Mouse (Mus musculus): ENCODE data around the gene Ttc28.

The Ttc28 gene

GRCm38 (mm10) chr5:111048036-111048435 lies 168.4 kb downstream of the Ttc28 start:
- no peak for DNase-seq (ENCODE audit: low read depth, low spot score)

DNA sequence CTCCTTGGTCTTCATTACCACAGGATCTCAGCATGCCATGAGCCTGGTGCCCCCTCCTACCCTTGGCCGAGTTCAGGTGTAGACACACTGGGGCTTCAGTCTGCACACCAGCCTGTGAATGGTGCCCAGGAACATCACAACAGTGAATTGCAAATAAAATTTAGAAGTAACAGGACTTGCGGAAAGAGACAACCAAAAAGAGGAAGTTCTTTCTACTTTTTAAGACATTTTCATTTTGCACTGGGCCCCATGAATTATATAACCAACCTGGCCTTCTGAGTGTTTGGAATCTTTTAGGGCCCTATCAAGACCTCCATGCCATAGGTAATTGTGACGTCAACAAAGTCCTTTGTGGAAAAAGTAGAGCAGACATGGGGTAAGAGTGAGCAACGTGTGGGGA lies 170.0 kb downstream of the Ttc28 start:
- DNase-seq (ENCODE audit: low read depth, low spot score): no peak

DNA sequence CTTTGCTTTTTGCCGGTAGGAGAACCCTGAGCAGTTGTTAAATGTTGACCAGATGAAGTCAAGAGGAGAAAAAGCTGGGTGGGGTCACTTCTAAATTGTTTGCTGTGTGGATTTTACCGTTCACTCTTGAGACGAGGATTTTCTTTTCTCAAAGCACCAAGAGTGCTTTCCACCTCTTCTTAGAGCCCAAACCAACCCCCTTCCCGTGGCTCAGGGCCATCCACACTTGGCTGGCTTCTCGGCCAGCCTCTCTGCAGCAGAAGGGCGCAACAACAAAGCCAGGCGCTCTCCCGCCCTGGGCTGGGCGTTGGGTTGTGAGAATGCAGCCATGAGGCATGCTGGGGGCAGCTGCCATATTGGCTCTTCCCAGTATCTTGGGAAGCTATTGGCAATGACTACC lies 170.5 kb downstream of the Ttc28 start:
- DNase-seq (ENCODE audit: low read depth, low spot score): no peak

DNA sequence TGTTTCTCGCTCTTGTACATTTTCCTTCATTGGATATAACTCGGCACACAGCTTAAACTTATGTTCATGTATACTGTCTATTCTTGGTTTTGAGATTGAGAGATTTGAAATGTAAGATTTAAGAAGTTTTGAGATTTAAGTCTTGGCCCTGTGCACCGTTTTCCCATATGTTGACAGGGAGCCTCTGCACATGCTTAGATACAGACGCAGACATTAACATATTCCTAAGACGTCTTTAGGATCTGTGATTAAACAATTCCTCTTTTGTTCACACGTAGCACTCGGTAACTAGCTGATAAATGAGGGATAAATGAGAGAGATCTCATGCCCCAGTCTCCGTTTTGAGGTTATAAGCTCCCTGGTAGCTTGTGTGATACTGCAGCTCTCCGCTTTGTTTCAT lies 174.8 kb downstream of the Ttc28 start:
- no peak for DNase-seq (ENCODE audit: low read depth, low spot score)

GRCm38 (mm10) chr5:111054848-111055428 lies 175.3 kb downstream of the Ttc28 start:
- DNase-seq (ENCODE audit: low read depth, low spot score): no peak

DNA sequence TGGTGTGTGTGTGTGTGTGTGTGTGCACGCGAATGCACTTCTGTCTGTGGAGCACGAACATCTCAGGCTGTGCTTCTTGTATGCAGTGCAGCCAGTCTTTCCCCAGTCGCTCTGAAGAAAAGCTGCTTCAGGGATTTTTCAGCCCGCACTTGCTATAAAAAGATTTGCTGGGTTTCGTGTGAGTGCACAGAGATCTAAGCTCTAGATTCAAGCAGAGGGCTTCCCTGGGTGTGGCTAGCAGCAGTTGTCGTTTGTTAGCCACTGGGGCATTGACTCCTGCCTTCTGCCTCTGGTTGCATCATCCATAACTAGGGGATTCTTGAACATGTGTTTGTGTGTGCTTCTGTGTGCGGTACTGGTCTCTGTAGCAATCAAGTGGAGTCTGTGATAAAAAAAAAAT lies 175.9 kb downstream of the Ttc28 start:
- no peak for DNase-seq (ENCODE audit: low read depth, low spot score)

GRCm38 (mm10) chr5:111057084-111057483 lies 177.5 kb downstream of the Ttc28 start:
- DNase-seq (ENCODE audit: low read depth, low spot score): no peak

- no peak for DNase-seq (ENCODE audit: low read depth, low spot score)
These were observed 179.0 kb downstream of the Ttc28 start for GRCm38 (mm10) chr5:111058401-111059139.

DNA sequence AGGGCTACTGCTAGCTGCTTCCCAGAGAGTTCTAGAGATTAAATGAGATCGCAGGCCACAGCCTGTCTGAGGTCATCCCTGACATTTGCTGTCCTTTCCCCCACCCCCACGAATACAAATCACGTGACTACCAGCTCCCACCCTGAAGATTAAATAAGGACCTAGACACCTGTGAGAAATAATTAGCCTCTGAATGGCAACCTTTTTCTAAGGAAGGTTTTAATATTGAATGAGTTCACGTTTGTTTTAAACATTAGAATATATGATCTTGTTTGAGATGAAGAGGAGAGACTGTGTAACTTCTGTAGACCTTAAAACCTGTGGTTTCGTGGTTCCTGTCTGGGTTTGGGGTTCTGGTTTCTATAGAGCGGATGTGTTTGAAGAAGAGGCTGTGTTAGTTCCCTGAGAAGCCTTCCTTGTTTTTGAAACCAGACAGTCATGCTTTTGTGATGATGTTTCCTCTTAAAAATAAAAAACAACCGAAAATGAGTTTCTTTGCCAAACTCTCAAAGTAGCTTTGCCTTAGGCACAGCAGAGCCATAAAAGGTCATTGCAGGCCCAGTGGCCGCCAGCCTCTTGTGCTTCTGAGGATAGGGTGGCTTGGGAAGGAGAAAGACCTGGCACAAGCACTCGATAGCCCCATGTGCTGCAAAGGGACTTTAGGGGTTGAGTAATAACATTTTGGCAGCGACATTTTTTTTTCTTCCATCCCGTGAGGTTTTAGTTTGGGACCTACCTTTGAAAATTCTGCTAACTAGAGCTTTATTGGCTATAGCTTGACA lies 179.7 kb downstream of the Ttc28 start:
- no peak for DNase-seq (ENCODE audit: low read depth, low spot score)

GRCm38 (mm10) chr5:111060246-111060745 lies 180.7 kb downstream of the Ttc28 start:
- no peak for DNase-seq (ENCODE audit: low read depth, low spot score)

DNA sequence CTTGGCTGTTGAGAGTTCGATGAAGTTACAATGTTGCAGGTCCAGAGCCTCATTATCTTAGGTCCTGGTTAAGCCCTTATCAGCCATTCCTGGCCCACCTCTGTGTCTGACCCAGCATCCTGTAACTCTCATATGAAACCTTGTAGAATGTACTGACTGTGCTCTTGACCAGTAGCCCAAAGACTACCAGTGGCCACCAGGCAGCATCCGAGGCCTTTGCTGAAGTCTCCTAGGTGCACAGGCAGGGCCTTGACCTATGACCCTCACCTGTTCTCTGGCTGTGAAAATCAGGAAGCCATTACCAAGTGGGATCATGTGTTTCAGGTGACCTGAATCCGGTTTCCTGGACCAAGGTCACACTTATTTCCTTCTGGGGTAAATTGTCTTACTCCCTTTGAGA lies 183.6 kb downstream of the Ttc28 start:
- DNase-seq (ENCODE audit: low read depth, low spot score): no peak

GRCm38 (mm10) chr5:111063991-111064390 lies 184.4 kb downstream of the Ttc28 start:
- no peak for DNase-seq (ENCODE audit: low read depth, low spot score)

GRCm38 (mm10) chr5:111065770-111066169 lies 186.2 kb downstream of the Ttc28 start:
- no peak for DNase-seq (ENCODE audit: low read depth, low spot score)

DNA sequence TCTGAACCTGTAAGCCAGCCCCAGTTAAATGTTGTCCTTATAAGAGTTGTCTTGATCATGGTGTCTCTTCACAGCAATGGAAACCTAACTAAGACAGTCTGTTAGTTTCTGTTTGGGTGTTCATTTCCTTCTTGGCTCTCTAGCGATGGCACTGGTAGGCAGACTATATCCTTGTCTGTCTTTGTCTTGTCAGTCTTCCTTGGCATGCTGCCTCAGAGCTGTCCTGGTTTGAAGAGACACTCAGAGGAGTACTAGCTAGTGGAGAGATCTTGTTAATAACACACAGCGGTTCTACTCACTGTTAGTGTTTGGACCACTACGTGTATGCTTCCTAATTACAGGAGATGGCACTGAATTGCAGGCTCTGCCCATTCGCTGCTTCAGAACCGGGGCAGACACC lies 189.9 kb downstream of the Ttc28 start:
- DNase-seq (ENCODE audit: low read depth, low spot score): no peak

GRCm38 (mm10) chr5:111069931-111070330 lies 190.3 kb downstream of the Ttc28 start:
- DNase-seq (ENCODE audit: low read depth, low spot score): no peak

DNA sequence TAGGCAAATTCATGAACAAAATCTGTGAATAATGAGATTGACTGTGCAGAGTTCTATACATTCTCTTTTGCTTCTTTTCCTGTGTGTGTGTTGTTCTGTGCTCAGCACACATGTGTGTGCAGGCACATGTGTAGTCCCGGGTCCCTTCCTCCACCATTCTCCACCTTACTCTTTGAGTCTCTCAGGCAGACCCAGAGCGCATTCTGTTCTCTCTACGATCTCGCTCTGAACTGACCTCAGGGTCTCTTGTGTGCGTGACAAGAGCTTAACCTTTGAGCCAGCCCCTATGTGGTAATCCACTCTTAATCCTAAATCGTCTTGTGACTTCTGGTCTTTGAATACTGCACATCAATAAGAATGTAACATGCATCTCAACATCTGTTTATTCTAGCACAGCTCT lies 190.8 kb downstream of the Ttc28 start:
- no peak for DNase-seq (ENCODE audit: low read depth, low spot score)

- no peak for DNase-seq (ENCODE audit: low read depth, low spot score)
These were observed 193.7 kb downstream of the Ttc28 start for GRCm38 (mm10) chr5:111073316-111073736.

GRCm38 (mm10) chr5:111074050-111074449 lies 194.4 kb downstream of the Ttc28 start:
- no peak for DNase-seq (ENCODE audit: low read depth, low spot score)

DNA sequence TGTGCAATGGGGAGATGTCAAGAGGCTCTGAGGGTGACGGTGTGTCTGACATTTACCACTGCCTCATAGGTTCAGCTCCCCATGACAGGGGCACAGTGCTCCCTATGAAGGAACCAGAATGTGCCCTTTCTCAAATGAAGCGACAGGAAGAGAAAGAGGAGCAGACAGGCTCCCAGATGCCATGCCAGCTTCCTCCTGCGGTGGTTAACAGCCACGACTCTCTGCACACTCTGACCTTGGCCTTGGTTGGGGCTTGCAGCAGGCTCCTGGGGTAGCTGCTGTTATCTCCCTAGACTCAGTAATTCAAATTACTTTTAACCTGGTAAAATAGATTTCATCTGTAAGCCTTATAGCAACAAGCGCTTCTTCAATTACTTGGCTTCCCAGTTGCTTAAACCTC lies 196.2 kb downstream of the Ttc28 start:
- no peak for DNase-seq (ENCODE audit: low read depth, low spot score)

DNA sequence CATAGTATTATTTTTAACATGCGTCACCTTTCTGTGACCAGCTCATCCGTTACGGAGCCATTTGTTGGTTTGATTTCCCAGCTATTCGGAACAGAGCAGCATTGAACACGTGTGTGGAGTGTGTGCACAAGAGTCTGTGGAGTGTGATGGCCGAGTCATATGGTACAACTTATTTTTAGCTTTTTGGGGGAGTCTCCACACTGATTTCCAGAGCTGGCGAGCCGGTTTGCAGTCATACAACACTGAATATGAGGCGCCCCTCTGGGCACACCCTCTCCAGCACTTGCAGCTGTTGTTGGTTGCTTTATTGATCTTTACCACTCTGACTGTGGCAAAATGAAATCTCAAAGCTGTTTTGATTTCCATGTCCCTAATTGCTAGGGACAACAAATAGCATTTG lies 197.7 kb downstream of the Ttc28 start:
- no peak for DNase-seq (ENCODE audit: low read depth, low spot score)

DNA sequence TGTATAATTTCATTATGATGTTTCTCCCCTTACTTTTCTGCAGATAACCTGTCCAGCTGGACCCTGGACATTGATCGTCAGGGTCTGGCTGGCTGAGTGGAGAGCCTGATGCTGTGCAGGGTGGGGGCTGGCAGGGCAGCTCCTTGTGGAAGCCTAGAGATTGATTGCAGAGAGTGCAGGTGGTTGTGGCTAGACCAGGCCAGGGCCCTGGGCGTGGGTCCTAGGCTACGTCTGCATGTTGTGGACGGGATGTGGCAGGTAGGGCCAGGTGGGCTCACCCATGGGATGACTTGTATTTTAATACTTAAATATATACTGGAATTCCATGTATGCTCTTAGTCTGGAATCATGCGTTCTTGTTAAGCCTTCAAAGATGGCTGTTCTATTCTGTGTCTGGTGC lies 201.0 kb downstream of the Ttc28 start:
- DNase-seq (ENCODE audit: low read depth, low spot score): no peak

DNA sequence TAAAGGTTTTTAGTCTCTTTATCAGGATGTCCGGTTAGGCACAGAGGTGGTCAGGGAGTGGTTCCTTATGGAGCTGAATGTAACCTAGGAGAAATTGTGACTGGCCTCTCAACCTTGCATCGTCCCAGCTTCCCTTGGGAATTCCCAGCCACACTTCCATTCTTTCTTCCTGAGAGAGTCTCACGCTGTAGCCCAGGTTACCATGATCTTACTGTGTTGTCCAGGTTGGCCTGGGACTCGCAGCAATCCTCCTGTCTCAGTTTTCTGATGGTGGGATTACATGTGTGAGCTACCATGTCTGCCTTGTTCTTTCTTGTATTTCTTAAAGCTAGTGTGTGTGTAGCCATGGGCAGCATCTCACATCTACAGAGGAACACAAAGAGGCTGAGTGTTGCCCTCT lies 206.2 kb downstream of the Ttc28 start:
- no peak for DNase-seq (ENCODE audit: low read depth, low spot score)

GRCm38 (mm10) chr5:111096750-111097149 lies 217.1 kb downstream of the Ttc28 start:
- DNase-seq (ENCODE audit: low read depth, low spot score): no peak

All from forelimb bud, embryonic 11.5 days (tissue).